Mouse (Mus musculus) CD4-positive, CD25-positive, alpha-beta regulatory T cell, adult 2 months (primary cell): Measurements from ENCODE around the gene Pbp2.

ENCODE experiments used
- DNase-seq: peaks from one replicate; pipeline ENCODE4 v3.0.0-alpha.2; 2012; ENCODE audit warnings: low read depth, low spot score

Pbp2 gene

GRCm38 (mm10) chr6:135300469-135300868, 9.7 kb downstream of the Pbp2 start:
- no peak for DNase-seq

- no peak for DNase-seq
Measured at GRCm38 (mm10) chr6:135299024-135299550, 11.1 kb downstream of the Pbp2 start.

- DNase-seq = no peak
Measured at GRCm38 (mm10) chr6:135297570-135297969, 12.6 kb downstream of the Pbp2 start.

GRCm38 (mm10) chr6:135296267-135296666, 13.9 kb downstream of the Pbp2 start:
- DNase-seq = peak; percentile 2

- DNase-seq = no peak
Measured at GRCm38 (mm10) chr6:135295082-135295861, 14.9 kb downstream of the Pbp2 start.

- DNase-seq = no peak
Measured at GRCm38 (mm10) chr6:135294150-135294549, 16.1 kb downstream of the Pbp2 start.

- no peak for DNase-seq
Measured at GRCm38 (mm10) chr6:135292391-135292790, 17.8 kb downstream of the Pbp2 start.

- DNase-seq = no peak
Measured at GRCm38 (mm10) chr6:135279856-135280255, 30.3 kb downstream of the Pbp2 start.

- no peak for DNase-seq
Measured at GRCm38 (mm10) chr6:135279286-135279685, 30.9 kb downstream of the Pbp2 start.

DNA sequence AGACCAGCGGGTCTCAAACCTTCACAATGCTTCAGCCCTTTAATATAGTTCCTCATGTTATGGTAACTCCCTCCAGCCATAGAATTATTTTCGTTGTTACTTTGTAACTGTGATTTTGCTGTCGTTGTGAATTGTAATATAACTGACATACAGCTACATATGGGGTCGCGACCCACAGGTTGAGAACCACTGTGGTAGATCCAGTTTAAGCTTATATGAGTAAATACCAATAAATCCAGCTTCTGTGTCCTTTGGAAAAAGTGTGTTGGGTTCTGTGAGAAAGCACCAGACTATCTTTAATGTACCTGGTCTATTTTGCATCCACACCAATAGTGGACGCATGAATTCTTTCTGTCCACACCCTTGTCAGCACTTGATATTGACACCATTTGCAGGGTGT, 31.9 kb downstream of the Pbp2 start:
- DNase-seq = no peak

DNA sequence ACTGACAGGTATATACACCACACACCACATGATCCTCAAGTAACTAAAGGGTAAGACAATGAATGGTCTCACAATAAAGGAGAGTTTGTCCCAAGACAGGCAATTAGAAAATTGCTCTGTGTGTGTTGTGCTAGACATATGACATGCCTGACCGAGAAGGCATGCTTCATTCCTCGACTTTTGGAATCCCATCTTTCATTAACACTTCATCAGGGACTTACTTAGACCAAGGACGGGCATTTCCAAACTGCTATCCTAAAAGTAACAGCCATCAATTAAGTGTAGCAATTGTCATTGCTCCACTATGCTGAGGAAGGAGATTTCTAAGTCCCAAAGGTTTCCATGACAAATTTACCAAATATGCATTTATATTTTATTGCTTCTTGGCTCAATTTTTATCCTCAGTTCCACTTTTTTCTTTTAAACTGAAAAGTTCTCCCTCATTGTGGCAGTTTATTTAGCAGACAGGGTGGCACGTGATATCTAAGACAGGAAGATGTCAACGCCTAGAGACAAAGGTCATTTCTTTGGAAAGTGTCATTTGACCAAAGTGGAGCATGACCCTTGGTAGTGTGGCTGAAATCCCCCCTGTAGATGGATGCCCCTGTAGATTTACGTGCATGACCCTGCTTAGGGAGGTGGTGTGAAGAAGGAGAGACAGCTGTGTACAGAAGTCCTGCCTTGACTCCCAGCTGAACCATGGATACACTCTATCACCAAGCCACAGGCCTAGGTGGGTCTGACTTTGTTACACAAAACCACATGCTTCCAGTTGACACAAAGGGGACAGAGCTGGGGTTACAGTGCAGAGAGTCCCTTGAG, 33.5 kb downstream of the Pbp2 start:
- DNase-seq = no peak

DNA sequence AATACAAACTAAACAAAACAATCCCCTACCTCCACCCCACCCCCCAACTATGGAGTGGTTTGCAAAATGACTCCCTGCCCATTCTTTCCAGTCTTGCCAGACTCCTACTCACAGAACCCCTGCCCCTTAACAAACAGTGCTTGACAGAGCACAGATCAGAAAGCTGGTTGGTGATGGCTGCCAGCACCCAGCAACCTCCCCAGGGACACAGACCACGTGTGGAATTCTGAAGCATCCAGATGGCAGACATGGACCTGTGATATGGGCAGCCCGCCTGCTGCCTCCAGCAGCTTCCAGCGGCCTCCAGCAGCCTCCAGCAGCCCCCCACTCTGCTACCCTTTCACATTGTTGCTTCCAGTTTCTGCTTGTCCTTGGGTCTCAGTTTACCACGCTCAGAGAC, 35.0 kb downstream of the Pbp2 start:
- DNase-seq = no peak

- no peak for DNase-seq
Measured at GRCm38 (mm10) chr6:135273066-135273465, 37.1 kb downstream of the Pbp2 start.

- DNase-seq = no peak
Measured at GRCm38 (mm10) chr6:135271761-135272160, 38.4 kb downstream of the Pbp2 start.

DNA sequence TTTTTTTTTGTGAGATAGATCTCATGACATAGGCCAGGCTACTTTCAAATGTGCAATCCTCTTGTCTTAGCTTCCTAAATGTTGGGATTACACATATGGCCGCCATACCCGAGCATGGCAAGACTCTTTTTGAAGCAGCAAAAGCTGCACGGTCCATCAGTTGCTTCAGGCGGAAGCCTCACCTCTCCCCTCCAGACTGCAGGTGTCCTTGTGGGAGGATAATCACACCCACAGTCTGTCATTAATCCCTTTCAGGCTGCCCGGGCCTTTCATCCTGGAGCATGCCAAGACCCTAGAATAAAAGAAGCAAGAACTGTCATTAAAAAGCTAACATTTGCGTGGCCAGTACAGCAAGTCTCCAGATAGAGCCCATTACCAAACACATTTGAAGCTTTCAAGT, 40.6 kb downstream of the Pbp2 start:
- DNase-seq = no peak

GRCm38 (mm10) chr6:135268392-135268791, 41.8 kb downstream of the Pbp2 start:
- no peak for DNase-seq

- no peak for DNase-seq
Measured at GRCm38 (mm10) chr6:135267221-135267620, 43.0 kb downstream of the Pbp2 start.

- no peak for DNase-seq
Measured at GRCm38 (mm10) chr6:135266056-135266455, 44.1 kb downstream of the Pbp2 start.

DNA sequence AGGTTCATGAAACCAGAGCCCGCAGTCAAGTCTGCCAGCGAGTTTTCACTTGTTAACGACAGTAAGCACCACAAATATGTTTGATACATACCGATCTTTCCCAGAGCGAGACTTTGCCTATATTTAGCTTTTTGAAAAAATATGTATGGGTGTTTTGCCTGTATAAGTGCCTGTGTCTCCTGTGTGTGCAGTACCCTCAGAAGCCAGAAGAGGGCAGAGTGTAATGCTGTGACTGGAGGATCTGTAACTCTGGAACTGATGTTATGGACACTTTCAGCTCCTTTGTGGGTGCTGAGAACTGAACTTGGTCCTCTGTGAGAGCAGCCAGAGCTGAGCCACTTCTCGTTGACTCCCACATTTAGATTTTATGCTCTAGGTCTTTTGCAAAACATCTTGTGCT, 46.1 kb downstream of the Pbp2 start:
- DNase-seq = no peak

GRCm38 (mm10) chr6:135262565-135262964, 47.6 kb downstream of the Pbp2 start:
- DNase-seq = no peak

GRCm38 (mm10) chr6:135261124-135261523, 49.1 kb downstream of the Pbp2 start:
- DNase-seq = no peak

DNA sequence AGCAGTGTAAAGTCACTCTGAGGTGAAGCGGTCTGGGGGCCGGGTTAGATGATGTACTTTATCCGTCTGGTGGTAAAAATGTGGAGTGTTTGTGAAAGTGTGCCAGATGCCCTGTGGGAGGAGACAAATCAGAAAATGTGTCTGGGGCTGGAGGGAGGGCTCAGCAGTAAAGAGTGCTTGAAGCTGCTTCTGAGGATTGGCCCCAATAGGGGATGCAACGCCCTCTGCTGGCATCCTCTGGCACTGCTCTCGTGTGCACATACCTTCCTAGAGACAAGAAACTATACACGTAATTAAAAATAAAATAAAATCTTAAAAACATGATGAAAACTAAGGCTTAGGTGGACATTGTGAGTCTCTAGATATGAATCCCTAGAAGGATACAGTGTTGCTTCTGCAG, 49.8 kb downstream of the Pbp2 start:
- no peak for DNase-seq
